Mouse (Mus musculus) erythroblast, adult 5-6 weeks (primary cell): ENCODE results near the gene Zc2hc1b. TPM values are rescaled to one million over a fixed set of nuclear protein-coding genes. Genes with fewer than 3 reads are reported as not detected.
A peak's percentile ranks its signal among the peaks of the same experiment; 100 is the strongest.
"Not testable (repeated sequence)": the region's sequence is repeated elsewhere in the genome, so short reads cannot be mapped to it uniquely, and the experiment has no call there.

ENCODE experiments used
- ATAC-seq: replicated peaks from 2 replicates; pipeline ENCODE4 v1.8.0; 2016; ENCODE audit warnings: moderate number of reproducible peaks, mild to moderate bottlenecking, moderate TSS enrichment, inconsistent platforms; ENCODE audit not compliant: poor library complexity, low FRiP score, severe bottlenecking
- total RNA-seq, 2 experiments: library from RNA; stranded (forward) in 1 of 2; stranded (reverse) in 1 of 2; fragments of 150-400 nt in 1 of 2; fragments of 200-764, 138-1000 nt in 1 of 2; gene quantifications; 2 replicates each; pipeline versions ENCODE4 v1.2.3 to v1.2.4; 2015 to 2017; ENCODE audit warnings: low replicate concordance in 2 of 2

Zc2hc1b gene
- total RNA-seq (2015; ENCODE audit: low replicate concordance) = not detected in 2 replicates
- not detected in 2 replicates for total RNA-seq (2017; ENCODE audit: low replicate concordance)

GRCm38 (mm10) chr10:13177973-13178624 is at the start of gene Zc2hc1b:
Gene Zc2hc1b (minus strand): TSS chr10:13178023.
- no peak for ATAC-seq

DNA sequence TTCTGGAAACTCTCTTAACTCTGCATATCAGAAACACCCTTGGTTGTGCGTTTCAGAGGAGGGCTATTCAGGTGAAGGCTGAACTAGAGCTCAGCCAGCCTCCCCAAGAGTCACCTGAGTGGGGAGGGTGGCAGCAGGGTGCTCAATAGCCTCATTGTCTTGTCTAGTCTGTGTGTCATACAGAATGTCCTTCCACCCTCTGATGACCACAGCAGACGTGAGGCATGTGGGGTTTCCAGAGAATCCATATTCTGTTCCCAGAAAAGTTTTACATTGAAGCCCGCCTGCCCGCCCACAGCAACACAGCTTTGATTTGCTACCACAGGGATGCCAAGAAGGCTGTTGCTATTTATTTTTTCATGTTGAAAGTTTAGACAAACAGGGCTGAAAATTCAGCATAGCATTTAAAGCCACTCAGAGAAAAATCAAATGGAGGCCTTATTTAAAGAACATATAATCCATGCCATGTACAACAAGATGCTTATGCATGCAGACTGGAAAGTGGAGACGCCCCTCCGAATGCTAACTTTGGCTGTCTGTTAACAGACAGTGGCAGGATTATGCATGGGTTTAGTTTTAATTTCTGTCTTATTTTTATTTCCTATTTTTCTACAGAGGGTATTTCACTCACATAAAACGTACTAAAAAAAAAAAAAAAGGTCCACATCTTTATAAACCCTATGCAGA is 47.7 kb upstream of the Zc2hc1b start:
- no peak for ATAC-seq

- ATAC-seq = no peak
These were observed 44.3 kb upstream of the Zc2hc1b start for GRCm38 (mm10) chr10:13222135-13222534.

- ATAC-seq = no peak
These were observed 42.2 kb upstream of the Zc2hc1b start for GRCm38 (mm10) chr10:13220061-13220460.

DNA sequence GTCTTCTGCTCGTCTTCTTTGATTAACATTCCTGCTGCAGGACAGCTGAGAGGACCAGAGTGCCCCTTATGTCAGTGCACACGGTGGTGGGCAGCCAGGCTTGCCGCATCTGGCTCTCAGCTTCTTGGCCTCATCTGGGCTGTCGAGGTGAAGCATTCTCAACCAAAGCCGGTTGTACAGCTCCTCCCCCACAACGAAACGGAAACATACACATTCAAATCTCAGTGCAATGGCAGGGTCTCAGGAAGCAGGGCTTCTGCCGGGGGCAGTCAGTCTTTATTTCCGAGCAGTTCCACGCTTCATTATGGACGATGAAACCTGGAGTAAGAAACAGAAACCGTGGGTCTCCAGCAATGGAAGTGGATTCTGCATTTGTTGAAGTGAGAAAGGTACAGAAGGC is 36.1 kb upstream of the Zc2hc1b start:
- ATAC-seq = no peak

DNA sequence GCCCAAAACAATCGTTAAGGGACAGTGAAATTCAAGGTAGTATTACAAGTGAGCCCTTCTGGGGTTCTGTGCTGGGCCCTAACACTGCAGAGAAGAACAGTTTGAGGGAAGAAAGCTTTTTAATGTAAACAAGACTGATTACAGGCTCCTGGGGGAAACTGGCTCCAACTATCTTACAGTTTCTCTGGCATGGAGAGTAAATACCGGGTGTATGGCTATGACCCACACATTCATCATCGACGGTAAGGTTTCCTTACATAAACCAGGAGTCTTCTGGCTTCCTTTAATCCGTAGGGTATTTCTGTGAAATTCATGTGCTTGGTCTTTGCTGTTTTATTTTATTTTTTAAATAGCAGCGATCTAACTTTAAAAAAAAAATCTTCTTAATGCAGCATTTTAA is 35.0 kb upstream of the Zc2hc1b start:
- ATAC-seq = no peak

GRCm38 (mm10) chr10:13212326-13212725 is 34.5 kb upstream of the Zc2hc1b start:
- no peak for ATAC-seq

- ATAC-seq = no peak
These were observed 32.3 kb upstream of the Zc2hc1b start for GRCm38 (mm10) chr10:13209930-13210637.

DNA sequence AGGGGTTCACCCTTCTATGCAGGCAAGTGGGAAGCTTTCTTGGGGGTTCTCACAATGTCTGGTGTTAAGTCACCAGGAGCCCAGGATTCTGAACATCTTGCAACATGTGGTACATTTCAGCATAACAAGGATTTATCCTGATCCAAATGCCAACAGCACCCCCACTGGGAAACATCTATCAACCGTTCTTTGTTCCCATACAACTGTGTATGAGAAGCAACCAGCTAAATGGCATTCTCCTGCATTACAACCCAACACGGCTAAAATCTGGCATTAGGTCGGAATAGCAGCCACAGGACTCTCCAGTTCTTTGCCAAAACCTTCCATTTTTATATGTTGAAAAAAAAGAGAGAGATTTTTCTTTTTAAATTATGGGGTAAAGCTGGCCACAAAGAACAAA is 31.7 kb upstream of the Zc2hc1b start:
- ATAC-seq = no peak

GRCm38 (mm10) chr10:13209061-13209460 is 31.2 kb upstream of the Zc2hc1b start:
- no peak for ATAC-seq

DNA sequence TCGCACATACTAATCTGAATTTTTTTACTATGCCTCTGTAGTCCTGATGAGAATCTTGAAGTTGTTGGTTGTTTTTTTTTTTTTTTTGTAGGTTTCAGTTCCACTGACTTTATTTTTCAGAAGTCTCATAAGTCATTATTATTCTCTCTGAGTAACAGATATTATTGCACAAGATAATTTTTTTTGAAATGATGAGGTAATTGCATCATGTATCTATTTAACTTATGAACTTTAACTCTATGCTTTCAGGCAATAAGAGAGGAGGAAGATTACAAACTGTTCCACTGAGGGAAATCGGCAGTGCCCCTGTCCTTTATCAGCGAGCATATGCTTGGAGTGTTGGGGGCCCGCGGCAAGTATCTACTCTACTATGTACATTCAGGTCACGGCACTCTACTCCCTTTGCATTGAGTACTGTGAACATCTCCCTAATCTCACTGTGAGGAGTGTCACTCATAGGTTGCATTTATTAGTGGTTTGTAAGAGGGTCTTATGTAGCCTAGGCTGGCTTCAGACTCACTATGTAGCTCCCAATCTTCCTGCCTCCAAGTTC is 24.0 kb upstream of the Zc2hc1b start:
- ATAC-seq = no peak

GRCm38 (mm10) chr10:13200862-13201261 is 23.0 kb upstream of the Zc2hc1b start:
- ATAC-seq = no peak

DNA sequence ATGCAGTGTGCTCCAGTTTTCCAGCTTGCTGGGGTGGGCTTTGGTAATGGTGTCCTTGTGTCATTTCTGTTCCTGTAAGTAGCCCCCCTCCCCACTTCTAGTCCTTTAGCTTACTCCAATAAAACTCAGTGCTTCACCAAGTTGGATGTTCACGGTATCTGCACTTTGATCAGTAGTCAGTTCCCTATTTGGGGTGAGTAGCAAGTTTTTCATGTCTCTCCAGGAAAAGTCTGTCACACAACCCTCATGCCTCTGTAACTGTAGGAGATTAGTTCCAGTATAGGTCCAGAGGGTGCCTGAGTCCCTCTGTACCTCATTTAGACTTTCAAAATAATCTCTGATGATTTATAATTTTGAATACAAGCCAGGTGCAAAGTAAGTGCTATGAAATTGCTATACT is 21.4 kb upstream of the Zc2hc1b start:
- no peak for ATAC-seq

- no peak for ATAC-seq
These were observed 19.2 kb upstream of the Zc2hc1b start for GRCm38 (mm10) chr10:13196872-13197507.

DNA sequence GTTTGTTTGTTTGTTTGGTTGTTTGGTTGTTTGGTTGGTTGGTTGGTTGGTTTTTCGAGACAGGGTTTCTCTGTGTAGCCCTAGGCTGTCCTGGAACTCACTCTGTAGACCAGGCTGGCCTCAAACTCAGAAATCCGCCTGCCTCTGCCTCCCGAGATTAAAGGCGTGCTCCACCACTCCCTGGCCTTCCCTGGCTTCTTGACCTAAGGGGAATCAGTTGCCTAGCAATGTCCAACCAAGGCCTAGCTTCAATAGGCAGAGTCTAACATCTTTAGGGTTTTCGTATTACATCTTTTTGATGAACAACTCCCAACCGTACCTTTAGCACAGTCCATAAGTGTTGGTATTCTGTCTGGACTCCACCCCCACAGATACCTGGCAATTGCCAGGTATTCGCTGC is 15.7 kb upstream of the Zc2hc1b start:
- ATAC-seq = not testable (repeated sequence)

- ATAC-seq = peak; percentile 100
These were observed 15.0 kb upstream of the Zc2hc1b start, which contains the start of gene Ltv1 for GRCm38 (mm10) chr10:13192731-13193351. Gene Ltv1 (minus strand): TSS chr10:13193168.

- ATAC-seq = no peak
These were observed 12.1 kb upstream of the Zc2hc1b start for GRCm38 (mm10) chr10:13189881-13190280.

DNA sequence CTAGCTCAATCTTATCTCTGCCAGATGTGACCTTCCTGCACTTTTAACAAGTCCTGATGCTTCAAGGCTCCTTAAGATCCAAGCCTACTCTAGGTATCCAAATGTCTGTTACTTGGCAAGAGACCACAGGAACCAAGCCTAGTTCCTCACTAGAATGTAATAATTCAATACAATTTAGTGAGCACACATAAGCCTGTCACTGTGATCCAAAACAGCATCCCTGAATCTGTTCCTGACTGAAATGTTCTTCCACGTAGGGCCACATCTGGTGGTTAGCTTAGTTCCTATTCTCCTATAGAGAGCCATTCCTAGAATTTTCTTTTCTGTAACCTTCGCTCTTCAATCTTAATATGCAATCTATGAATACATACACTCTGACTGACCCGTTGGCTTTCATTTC is 8.9 kb upstream of the Zc2hc1b start:
- ATAC-seq = no peak

DNA sequence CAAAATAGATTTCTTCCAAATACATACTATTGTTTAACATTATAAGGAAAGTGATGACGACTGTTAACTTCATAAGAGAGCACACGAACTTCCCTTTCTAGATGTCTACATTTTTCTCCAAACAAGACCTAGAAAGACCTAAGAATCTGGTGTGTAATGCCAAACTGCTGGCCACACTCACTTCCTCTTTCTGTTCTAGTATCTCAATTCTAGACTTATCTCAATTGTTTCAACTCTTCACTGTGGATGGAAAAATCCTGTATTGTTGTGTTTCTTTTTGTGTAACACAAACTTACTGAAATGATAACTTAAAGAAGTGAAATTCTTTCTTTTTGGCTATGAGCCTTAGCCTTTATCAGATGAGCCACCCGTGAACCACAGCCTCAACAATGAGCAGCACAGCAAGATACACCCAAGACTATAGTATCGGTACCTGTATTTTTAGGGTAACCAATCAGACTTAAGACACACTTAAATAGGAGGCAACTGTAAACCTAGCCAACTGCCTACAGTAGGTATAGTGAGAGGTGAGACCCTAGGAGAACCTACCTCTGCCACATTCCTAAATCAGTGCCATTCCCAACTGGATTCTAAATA is 6.4 kb upstream of the Zc2hc1b start:
- no peak for ATAC-seq
